Mouse (Mus musculus) CH12.LX (cell line): ENCODE measurements at regions not wholly inside any gene's neighbourhood (a gene's known extent, or its start where the extent isn't known, plus 50 kb on each side); places are given as distances from the start of the nearest gene placed in this dataset.

ENCODE experiments used
- DNase-seq: peaks from one replicate; pipeline ENCODE4 v3.0.0-alpha.2; 2013; ENCODE audit errors: extremely low read depth
- H3K27ac ChIP-seq: 2 replicates; pipeline ENCODE4 v1.5.1; 2012; ENCODE audit warnings: low read depth, mild to moderate bottlenecking, control low read depth, moderate library complexity; ENCODE audit not compliant: insufficient read depth
- H3K27me3 ChIP-seq: replicated peaks from 2 replicates; pipeline ENCODE3; 2012; ENCODE audit warnings: inconsistent platforms
- H3K36me3 ChIP-seq, 2 experiments: replicated peaks in 1 of 2; 2 replicates each; pipeline versions ENCODE3 to v1.6.1; 2012; ENCODE audit warnings: inconsistent platforms in 1 of 2, low read length in 1 of 2, mild to moderate bottlenecking in 1 of 2, mixed read lengths in 1 of 2, moderate library complexity in 1 of 2; ENCODE audit not compliant: control insufficient read depth in 1 of 2, insufficient read depth in 1 of 2
- H3K4me1 ChIP-seq, 2 experiments: 2 replicates each; pipeline ENCODE4 v1.6.1; 2012; ENCODE audit warnings: inconsistent platforms in 1 of 2, moderate library complexity in 1 of 2; ENCODE audit not compliant: insufficient read depth in 2 of 2, control insufficient read depth in 1 of 2
- H3K4me2 ChIP-seq: 2 replicates; pipeline ENCODE4 v1.6.1; 2012; ENCODE audit warnings: low read depth, mild to moderate bottlenecking, control low read depth; ENCODE audit not compliant: poor library complexity, insufficient read depth, severe bottlenecking
- H3K4me3 ChIP-seq, 3 experiments: fragments of 150-350 bp in 1 of 3; sonication (generic) in 1 of 3; replicated peaks in 1 of 3; 2 replicates each; pipeline versions ENCODE3 to v1.5.1; 2011 to 2012; ENCODE audit warnings: low read depth in 2 of 3, low read length in 2 of 3, mild to moderate bottlenecking in 2 of 3, moderate library complexity in 2 of 3, control low read depth in 1 of 3, improper control_type of control experiment in 1 of 3, inconsistent platforms in 1 of 3, mixed read lengths in 1 of 3; ENCODE audit not compliant: poor library complexity in 1 of 3
- H3K79me2 ChIP-seq: replicated peaks from 2 replicates; pipeline ENCODE4 v1.6.1; 2012; ENCODE audit warnings: mild to moderate bottlenecking, moderate library complexity; ENCODE audit not compliant: control insufficient read depth, poor library complexity, insufficient read depth, severe bottlenecking; ENCODE audit errors: extremely low read depth
- H3K9ac ChIP-seq: 2 replicates; pipeline ENCODE4 v1.6.1; 2012; ENCODE audit warnings: low read depth, mild to moderate bottlenecking, control low read depth, moderate library complexity; ENCODE audit not compliant: insufficient read depth
- H3K9me3 ChIP-seq: replicated peaks from 2 replicates; pipeline ENCODE3; 2012; ENCODE audit warnings: low read length, inconsistent platforms, mixed read lengths
- CHD2 ChIP-seq: IDR thresholded peaks from 2 replicates; pipeline ENCODE4 v1.6.1; 2011; ENCODE audit warnings: low read length, improper control_type of control experiment
- E2F4 ChIP-seq: IDR thresholded peaks from 2 replicates; pipeline ENCODE4 v1.6.1; 2011; ENCODE audit warnings: low read depth, low read length, improper control_type of control experiment; ENCODE audit not compliant: insufficient replicate concordance
- ETS1 ChIP-seq: conservative IDR thresholded peaks from 2 replicates; pipeline ENCODE4 v1.6.1; 2012; ENCODE audit warnings: low read depth, mild to moderate bottlenecking, inconsistent platforms, low read length, improper control_type of control experiment, moderate library complexity
- HCFC1 ChIP-seq: IDR thresholded peaks from 2 replicates; pipeline ENCODE4 v1.6.1; 2012; ENCODE audit warnings: low read depth, mild to moderate bottlenecking, inconsistent platforms, low read length, improper control_type of control experiment
- IRF4 ChIP-seq: IDR thresholded peaks from 2 replicates; pipeline ENCODE4 v1.6.1; 2014; ENCODE audit warnings: low read depth, mild to moderate bottlenecking, inconsistent platforms, low read length, improper control_type of control experiment
- JUN ChIP-seq: IDR thresholded peaks from 2 replicates; pipeline ENCODE4 v1.6.1; 2011; ENCODE audit warnings: low read depth, mild to moderate bottlenecking, low read length, improper control_type of control experiment, moderate library complexity; ENCODE audit not compliant: insufficient read depth
- MAFK ChIP-seq: IDR thresholded peaks from 2 replicates; pipeline ENCODE4 v1.6.1; 2011; ENCODE audit warnings: low read length, improper control_type of control experiment; ENCODE audit not compliant: insufficient replicate concordance
- MAX ChIP-seq: IDR thresholded peaks from 2 replicates; pipeline ENCODE4 v1.6.1; 2011; ENCODE audit warnings: low read length, improper control_type of control experiment
- MAZ ChIP-seq: IDR thresholded peaks from 2 replicates; pipeline ENCODE4 v1.6.1; 2012; ENCODE audit warnings: low read depth, mild to moderate bottlenecking, inconsistent platforms, low read length, improper control_type of control experiment, moderate library complexity
- MXI1 ChIP-seq: IDR thresholded peaks from 2 replicates; pipeline ENCODE4 v1.6.1; 2011; ENCODE audit warnings: mild to moderate bottlenecking, low read depth, low read length, improper control_type of control experiment
- NRF1 ChIP-seq: IDR thresholded peaks from 2 replicates; pipeline ENCODE4 v1.6.1; 2014; ENCODE audit warnings: low read depth, mild to moderate bottlenecking, inconsistent platforms, low read length, improper control_type of control experiment, moderate library complexity
- PAX5 ChIP-seq: IDR thresholded peaks from 2 replicates; pipeline ENCODE4 v1.6.1; 2012; ENCODE audit warnings: low read length, inconsistent platforms, mixed read lengths
- POLR2A ChIP-seq: IDR thresholded peaks from 2 replicates; pipeline ENCODE4 v1.6.1; 2011; ENCODE audit warnings: low read depth, mild to moderate bottlenecking, improper control_type of control experiment, low read length
- POLR2AphosphoS2 ChIP-seq: IDR thresholded peaks from 2 replicates; pipeline ENCODE4 v1.6.1; 2011; ENCODE audit warnings: low read depth, low read length, improper control_type of control experiment
- RAD21 ChIP-seq: IDR thresholded peaks from 2 replicates; pipeline ENCODE4 v1.6.1; 2011; ENCODE audit warnings: low read depth, mild to moderate bottlenecking, low read length, improper control_type of control experiment, moderate library complexity
- RCOR1 ChIP-seq: conservative IDR thresholded peaks from 2 replicates; pipeline ENCODE4 v1.6.1; 2012; ENCODE audit warnings: low read depth, mild to moderate bottlenecking, inconsistent platforms, low read length, improper control_type of control experiment
- SIN3A ChIP-seq: IDR thresholded peaks from 2 replicates; pipeline ENCODE4 v1.6.1; 2012; ENCODE audit warnings: low read length, improper control_type of control experiment, inconsistent platforms
- TBP ChIP-seq: conservative IDR thresholded peaks from 2 replicates; pipeline ENCODE4 v1.6.1; 2011; ENCODE audit warnings: low read depth, low read length, improper control_type of control experiment
- TCF12 ChIP-seq: IDR thresholded peaks from 2 replicates; pipeline ENCODE4 v1.6.1; 2014; ENCODE audit warnings: low read depth, mild to moderate bottlenecking, inconsistent platforms, low read length, improper control_type of control experiment
- USF2 ChIP-seq: conservative IDR thresholded peaks from 2 replicates; pipeline ENCODE4 v1.6.1; 2011; ENCODE audit warnings: low read depth, low read length, improper control_type of control experiment
- ZKSCAN1 ChIP-seq: IDR thresholded peaks from 2 replicates; pipeline ENCODE4 v1.6.1; 2012; ENCODE audit warnings: low read depth, inconsistent platforms, low read length, improper control_type of control experiment, borderline replicate concordance
- ZNF384 ChIP-seq: IDR thresholded peaks from 2 replicates; pipeline ENCODE4 v1.6.1; 2012; ENCODE audit warnings: low read depth, low read length, improper control_type of control experiment, inconsistent platforms
- dilution Hi-C: fragments of 300-500 bp; cut with MboI; formaldehyde crosslinking; loops from 2 replicates; pipeline ENCODE4 v1.14.3; 2020; ENCODE audit warnings: low sequenced_read_pairs; ENCODE audit not compliant: extremely low pct_unique_long_range_greater_than_20kb, extremely low pct_ligation_motif_present
- in situ Hi-C: fragments of 300-500 bp; cut with MboI; formaldehyde crosslinking; loops from 3 replicates; pipeline ENCODE4 v1.14.3; 2019; ENCODE audit warnings: low sequenced_read_pairs, low pct_ligation_motif_present, low pct_unique_long_range_greater_than_20kb, mixed read lengths

DNA sequence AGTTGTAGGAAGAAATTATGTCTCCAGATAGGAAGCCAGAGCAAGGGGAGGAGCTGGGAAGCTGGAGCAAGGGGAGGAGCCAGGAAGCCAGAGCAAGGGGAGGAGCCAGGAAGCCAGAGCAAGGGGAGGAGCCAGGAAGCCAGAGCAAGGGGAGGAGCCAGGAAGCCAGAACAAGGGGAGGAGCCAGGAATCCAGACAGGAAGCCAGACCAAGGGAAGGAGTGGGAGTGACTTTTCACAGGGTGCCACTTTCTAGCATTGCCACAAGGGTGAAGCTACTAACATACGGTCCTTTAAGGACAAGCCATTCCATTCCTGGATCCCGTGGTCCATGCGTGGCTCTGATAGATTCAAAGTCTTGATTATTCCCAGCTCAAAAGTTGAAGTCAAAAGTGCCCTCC lies 81.7 kb downstream of the Spata19 start:
- Histone ChIP-seq H3K36me3 (no peaks in the 10 kb centered on the region), H3K79me2 (no peaks in the 10 kb centered on the region), H3K9me3 (no peaks in the 10 kb centered on the region), H3K4me1 (0 out of 4 replicates have a peak, but pooled peaks cover 0 to 3% of the 10 kb centered on the region in 2 experiments), H3K27me3 (peaks cover 21% of the 10 kb centered on the region), H3K4me3 (no peak overlapping the region), H3K4me2 (no peak overlapping the region), H3K27ac (no peak overlapping the region), H3K9ac (no peak overlapping the region)
- in situ Hi-C loops (no loop called here), dilution Hi-C loops (no loop called here)
- no peak for DNase-seq
- TF ChIP-seq MXI1: no peak
- no peak for TF ChIP-seq RCOR1
- no peak for TF ChIP-seq POLR2A
- no peak for TF ChIP-seq CHD2
- TF ChIP-seq ZKSCAN1: no peak
- no peak for TF ChIP-seq ZNF384
- no peak for TF ChIP-seq PAX5
- TF ChIP-seq MAX: no peak

DNA sequence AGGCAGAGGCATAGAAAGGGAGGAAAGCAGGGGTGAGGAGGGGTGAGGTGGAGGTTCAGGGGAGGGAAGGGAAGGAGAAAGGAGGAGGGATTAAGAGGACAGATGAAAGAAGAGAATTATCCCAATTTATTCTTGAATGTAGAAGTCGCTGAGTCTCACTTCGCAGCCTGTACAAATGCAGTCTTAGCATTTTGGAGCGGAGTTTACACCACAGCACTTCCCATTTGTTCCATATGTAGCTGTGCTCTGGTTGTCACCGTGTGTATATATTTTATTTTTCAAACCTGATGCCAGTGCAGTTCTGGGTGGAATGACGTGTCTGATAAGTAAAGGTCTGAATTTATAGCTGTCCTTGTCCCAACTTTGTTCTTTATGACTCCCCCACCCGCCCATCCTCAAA lies 105.2 kb downstream of the Spata19 start:
- peaks cover 2% of the 10 kb centered on the region for H3K9me3 ChIP-seq
- no peak overlapping the region for H3K4me3 ChIP-seq
- no peak for DNase-seq
- no peaks in the 10 kb centered on the region for H3K4me1 ChIP-seq
- H3K79me2 ChIP-seq: no peaks in the 10 kb centered on the region
- H3K4me2 ChIP-seq: no peak overlapping the region
- peaks cover 22% of the 10 kb centered on the region for H3K27me3 ChIP-seq
- H3K36me3 ChIP-seq: no peaks in the 10 kb centered on the region
- in situ Hi-C loops: no loop called here
- TF ChIP-seq POLR2A: no peak
- no peak for TF ChIP-seq NRF1
- no peak for TF ChIP-seq MAX
- TF ChIP-seq ETS1: no peak
- TF ChIP-seq ZNF384: no peak
- TF ChIP-seq USF2: no peak
- no peak overlapping the region for H3K9ac ChIP-seq
- no peak overlapping the region for H3K27ac ChIP-seq
- dilution Hi-C loops: no loop called here

DNA sequence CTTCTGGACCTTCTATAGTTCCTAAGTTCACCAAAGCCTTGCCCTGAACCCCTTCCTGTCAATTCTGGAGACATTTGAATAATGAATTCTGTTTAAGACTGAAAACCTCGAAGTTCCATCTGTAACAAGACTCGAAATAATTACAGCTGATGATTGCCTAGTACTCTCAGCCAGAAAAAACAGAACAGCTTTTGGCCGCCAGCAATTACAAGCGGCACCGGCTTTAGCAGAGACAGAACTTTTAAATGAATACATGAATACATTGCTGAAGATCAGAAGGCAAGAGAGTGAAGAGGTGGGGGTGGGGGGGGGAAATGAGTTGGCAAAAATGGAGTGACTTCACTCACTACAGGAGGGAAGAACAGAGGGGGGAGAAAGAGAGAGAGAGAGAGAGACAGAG lies 112.6 kb downstream of the Spata19 start:
- dilution Hi-C loops (no loop called here), in situ Hi-C loops (no loop called here)

More for the DNA sequence above, 112.6 kb downstream of the Spata19 start:
- no peak for DNase-seq
- Histone ChIP-seq H3K9me3 (no peaks in the 10 kb centered on the region), H3K27ac (no peak overlapping the region), H3K79me2 (no peaks in the 10 kb centered on the region), H3K36me3 (no peaks in the 10 kb centered on the region), H3K9ac (no peak overlapping the region), H3K27me3 (no peaks in the 10 kb centered on the region), H3K4me3 (no peak overlapping the region), H3K4me1 (no peaks in the 10 kb centered on the region), H3K4me2 (no peak overlapping the region)
- no peak for TF ChIP-seq SIN3A
- no peak for TF ChIP-seq MAX
- no peak for TF ChIP-seq E2F4
- TF ChIP-seq CHD2: no peak
- no peak for TF ChIP-seq IRF4
- no peak for TF ChIP-seq TCF12
- no peak for TF ChIP-seq ZNF384
- TF ChIP-seq ZKSCAN1: no peak
- no peak for TF ChIP-seq MAFK
- TF ChIP-seq TBP: no peak
- no peak for TF ChIP-seq HCFC1
- TF ChIP-seq JUN: no peak
- TF ChIP-seq RAD21: no peak
- no peak for TF ChIP-seq POLR2AphosphoS2
- no peak for TF ChIP-seq MAZ
